Mouse (Mus musculus) midbrain, embryonic 16.5 days (tissue): ENCODE measurements around the gene Nrtn. TPM values are rescaled to one million over a fixed set of nuclear protein-coding genes. Genes with fewer than 3 reads are reported as not detected.

Experiments
- ATAC-seq: fragments of 200-750 bp; cut with Nextera tagmentation; 2 replicates; pipeline ENCODE4 v1.8.0; 2017; ENCODE audit warnings: moderate TSS enrichment
- H3K27ac ChIP-seq: fragments of 300-500 bp; sonication (generic); 2 replicates; pipeline ENCODE4 v1.5.1; 2014; ENCODE audit warnings: mild to moderate bottlenecking, low read length, mixed read lengths
- H3K27me3 ChIP-seq: fragments of 300-500 bp; sonication (generic); 2 replicates; pipeline ENCODE4 v1.6.1; 2014; ENCODE audit warnings: low read depth, low read length, mixed read lengths; ENCODE audit not compliant: control insufficient read depth, insufficient read depth
- H3K36me3 ChIP-seq: fragments of 300-500 bp; sonication (generic); 2 replicates; pipeline ENCODE4 v1.6.1; 2014; ENCODE audit warnings: mild to moderate bottlenecking, low read length, moderate library complexity, mixed read lengths; ENCODE audit not compliant: control insufficient read depth, insufficient read depth
- H3K4me1 ChIP-seq: fragments of 300-500 bp; sonication (generic); 2 replicates; pipeline ENCODE4 v1.6.1; 2014; ENCODE audit warnings: mild to moderate bottlenecking, low read length, mixed read lengths; ENCODE audit not compliant: control insufficient read depth, insufficient read depth
- H3K4me2 ChIP-seq: fragments of 300-500 bp; sonication (generic); 2 replicates; pipeline ENCODE4 v1.6.1; 2014; ENCODE audit warnings: mild to moderate bottlenecking, low read length, mixed read lengths
- H3K4me3 ChIP-seq: fragments of 300-500 bp; sonication (generic); 2 replicates; pipeline ENCODE4 v1.5.1; 2014; ENCODE audit warnings: low read depth, mild to moderate bottlenecking, low read length, moderate library complexity, mixed read lengths
- H3K9ac ChIP-seq: fragments of 300-500 bp; sonication (generic); 2 replicates; pipeline ENCODE4 v1.6.1; 2014; ENCODE audit warnings: low read depth, low read length, mixed read lengths
- H3K9me3 ChIP-seq: fragments of 300-500 bp; sonication (generic); replicated peaks from 2 replicates; pipeline ENCODE4 v1.6.1; 2014; ENCODE audit warnings: mild to moderate bottlenecking, low read length, mixed read lengths; ENCODE audit not compliant: control insufficient read depth, poor library complexity, severe bottlenecking
- WGBS: fragments of 180-500 bp; shearing (Covaris S2); extraction: QIAGEN DNeasy Blood & Tissue Kit; methylation state at CpG from one replicate; pipeline ENCODE4 v1.1.7; 2014; 5-methylcytosine and 5-hydroxymethylcytosine counted together
- polyA plus RNA-seq: library from polyadenylated mRNA; unstranded; fragments of >200 nt; fragmentation: Nextera tagmentation; extraction: Ambion mirVana; gene quantifications from 2 replicates; pipeline ENCODE4 v1.2.1, GENCODE M21; 2015

The Nrtn gene
- polyA plus RNA-seq, 1 experiment from 2014 or later, result 4.0 TPM

DNA sequence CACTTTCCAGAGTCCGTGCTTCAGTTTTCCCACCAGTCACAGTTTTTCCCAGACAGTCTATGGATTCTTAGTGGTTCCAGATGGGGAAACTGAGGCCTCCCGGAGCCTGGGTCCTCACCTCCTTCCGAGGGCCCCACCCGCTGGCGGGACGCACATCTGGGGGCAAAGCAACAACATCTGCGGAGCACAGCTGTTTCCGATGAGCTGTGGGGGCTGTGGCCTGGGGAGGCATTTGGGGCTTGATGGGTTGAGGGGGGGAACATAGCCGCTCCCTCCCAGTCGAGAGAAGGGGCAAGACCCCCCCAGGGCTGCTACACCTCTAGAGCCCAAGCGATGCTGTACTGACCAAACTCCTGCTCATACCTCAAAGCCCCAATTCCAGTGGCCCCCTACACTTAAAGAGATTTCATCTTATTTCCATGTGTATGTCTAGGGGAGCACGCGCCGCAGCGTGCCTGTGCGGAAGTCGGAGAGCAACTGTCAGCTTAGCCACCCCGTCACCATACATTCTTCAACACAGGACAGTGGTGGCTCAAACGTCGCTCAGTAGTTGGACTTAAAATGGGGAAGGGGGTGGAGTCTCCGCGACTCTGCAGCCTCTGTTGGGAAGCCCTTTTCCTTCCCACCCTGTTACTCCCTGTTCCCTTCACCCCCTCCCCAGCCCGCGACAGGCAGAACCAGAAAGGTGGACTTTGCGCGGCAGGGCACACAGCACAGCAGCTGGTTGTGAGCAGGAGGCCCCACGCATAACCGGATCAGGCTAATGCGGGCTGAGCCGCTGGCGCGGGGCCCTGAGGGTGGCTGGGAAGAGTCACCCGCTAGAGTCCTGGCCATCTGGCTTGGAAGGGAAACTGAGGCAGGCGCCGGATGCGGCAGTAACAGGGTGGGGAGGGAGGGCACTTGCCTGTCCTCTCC is 2.8 kb downstream of the Nrtn start:
- WGBS, result 13% methylated on average over 36 of the region's 36 CpGs
- Histone ChIP-seq H3K9ac (no peak overlapping the region), H3K4me3 (no peak overlapping the region), H3K4me2 (no peak overlapping the region), H3K36me3 (no peaks in the 10 kb centered on the region), H3K9me3 (no peaks in the 10 kb centered on the region), H3K27ac (no peak overlapping the region), H3K4me1 (peaks cover 14% of the 10 kb centered on the region), H3K27me3 (peaks cover 71% of the 10 kb centered on the region)
- no peak for ATAC-seq

DNA sequence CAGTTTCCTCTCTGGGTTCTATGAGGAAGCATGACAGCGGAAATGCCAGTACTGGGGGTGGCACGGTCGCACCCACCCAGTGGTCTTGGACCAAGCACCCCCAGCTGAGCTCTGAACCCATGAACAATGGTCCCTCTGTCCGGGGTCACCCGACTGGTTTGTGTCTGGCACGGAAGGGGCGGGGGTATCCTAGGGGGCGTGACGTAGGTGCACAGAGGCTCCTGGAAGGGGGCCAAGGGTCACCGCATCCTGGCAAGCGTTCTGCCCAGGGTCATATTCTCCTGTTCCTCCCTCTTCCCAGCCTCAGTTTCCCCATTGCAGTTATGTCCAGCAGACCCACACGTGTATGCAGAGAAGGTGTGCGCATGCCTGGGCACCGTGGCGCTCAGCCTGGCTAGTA is 3.9 kb downstream of the Nrtn start:
- WGBS, result 23% methylated on average over 15 of the region's 15 CpGs
- H3K9ac ChIP-seq, result no peak overlapping the region
- H3K36me3 ChIP-seq, result no peaks in the 10 kb centered on the region
- H3K4me2 ChIP-seq, result no peak overlapping the region
- no peak overlapping the region for H3K27ac ChIP-seq
- H3K4me1 ChIP-seq, result peaks cover 14% of the 10 kb centered on the region
- H3K4me3 ChIP-seq, result no peak overlapping the region
- H3K9me3 ChIP-seq, result no peaks in the 10 kb centered on the region
- H3K27me3 ChIP-seq, result peaks cover 72% of the 10 kb centered on the region
- no peak for ATAC-seq

DNA sequence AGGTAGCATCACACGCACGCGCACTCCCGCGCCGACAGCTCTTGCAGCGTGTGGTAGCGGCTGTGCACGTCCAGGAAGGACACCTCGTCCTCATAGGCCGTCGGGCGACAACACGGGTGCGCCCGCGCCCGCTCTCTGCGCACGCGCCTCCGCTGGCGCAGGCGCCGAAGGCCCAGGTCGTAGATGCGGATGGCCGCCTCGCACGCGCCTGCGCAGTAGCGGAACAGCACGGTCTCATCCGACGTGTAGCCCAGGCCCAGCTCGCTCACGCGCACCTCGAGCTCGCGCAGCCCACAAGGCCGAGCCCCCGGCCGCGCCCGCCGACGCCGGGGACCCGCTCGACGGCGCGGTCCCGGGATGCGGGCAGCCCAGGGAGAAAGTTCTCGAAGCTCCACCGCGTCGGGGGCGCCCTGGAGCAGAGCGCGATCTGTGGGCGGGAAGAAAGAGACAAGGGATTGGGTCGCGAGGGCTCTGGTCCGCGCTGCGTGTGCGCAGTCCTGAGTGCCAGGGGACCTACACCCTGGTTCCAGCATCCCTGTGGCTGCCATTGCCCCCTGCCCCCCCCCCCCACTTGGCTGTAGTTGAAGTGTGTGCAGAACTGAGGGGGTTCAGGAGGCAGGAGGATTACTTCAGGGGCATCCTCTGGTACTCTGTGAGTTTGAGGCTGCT is 5.8 kb downstream of the Nrtn start:
- peak; percentile 85 for ATAC-seq
- no peaks in the 10 kb centered on the region for H3K4me1 ChIP-seq
- H3K4me2 ChIP-seq, result peak overlapping the region; percentile 55
- no peak overlapping the region for H3K27ac ChIP-seq
- H3K4me3 ChIP-seq, result peak overlapping the region; percentile 37
- no peaks in the 10 kb centered on the region for H3K9me3 ChIP-seq
- H3K27me3 ChIP-seq, result peaks cover 53% of the 10 kb centered on the region
- no peaks in the 10 kb centered on the region for H3K36me3 ChIP-seq
- H3K9ac ChIP-seq, result peak overlapping the region; percentile 52; the same call in 1 of the 2 replicates
- 18% methylated on average over 65 of the region's 71 CpGs for WGBS

DNA sequence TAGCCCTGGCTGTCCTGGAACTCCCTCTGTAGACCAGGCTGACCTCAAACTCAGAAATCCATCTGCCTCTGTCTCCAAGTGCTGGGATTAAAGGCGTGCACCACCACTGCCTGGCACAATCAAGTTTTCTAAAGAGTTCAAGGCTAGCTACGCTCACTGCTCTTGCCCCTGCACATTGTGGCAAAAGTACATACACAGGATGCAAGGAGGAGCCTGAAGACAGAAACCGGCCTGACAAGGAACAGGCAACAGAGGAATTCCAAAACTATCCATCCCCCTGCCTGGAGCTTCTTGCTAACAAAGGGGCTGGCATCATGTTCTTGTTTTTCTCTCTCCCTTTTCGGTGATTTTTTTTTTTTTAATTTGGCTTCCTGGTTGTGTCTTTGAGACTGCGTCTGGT is 13.2 kb downstream of the Nrtn start:
- no peak overlapping the region for H3K4me2 ChIP-seq
- H3K9ac ChIP-seq, result no peak overlapping the region
- H3K4me3 ChIP-seq, result no peak overlapping the region
- peaks cover under 1% of the 10 kb centered on the region; the same call in 1 of the 2 replicates for H3K27me3 ChIP-seq
- H3K36me3 ChIP-seq, result no peaks in the 10 kb centered on the region
- ATAC-seq, result no peak
- no peaks in the 10 kb centered on the region for H3K9me3 ChIP-seq
- 66% methylated on average over 5 of the region's 5 CpGs for WGBS
- H3K4me1 ChIP-seq, result no peaks in the 10 kb centered on the region
- H3K27ac ChIP-seq, result no peak overlapping the region

DNA sequence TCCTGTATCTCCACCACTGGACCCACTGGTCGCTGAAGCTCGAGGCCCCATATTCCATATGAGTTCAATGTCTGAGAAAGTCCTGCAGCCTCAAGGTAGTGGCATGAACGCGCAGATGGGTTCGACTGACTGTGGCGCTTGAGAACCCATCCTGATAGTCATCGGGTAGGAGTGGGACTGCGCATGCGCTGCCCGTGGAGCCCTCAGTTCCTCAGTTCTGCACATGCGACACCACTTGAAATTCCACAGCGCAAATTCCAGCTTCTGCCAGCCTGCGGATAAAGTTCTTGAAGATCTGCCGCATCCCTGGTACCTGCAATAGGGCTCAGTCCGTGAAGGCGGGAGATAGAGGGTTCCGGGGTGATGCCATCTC is 16.6 kb downstream of the Nrtn start:
- 75% methylated on average over 17 of the region's 17 CpGs for WGBS
- Histone ChIP-seq H3K27me3 (no peaks in the 10 kb centered on the region), H3K4me3 (no peak overlapping the region), H3K9ac (no peak overlapping the region), H3K27ac (no peak overlapping the region), H3K36me3 (no peaks in the 10 kb centered on the region), H3K4me1 (no peaks in the 10 kb centered on the region), H3K9me3 (no peaks in the 10 kb centered on the region), H3K4me2 (no peak overlapping the region)
- ATAC-seq, result no peak

DNA sequence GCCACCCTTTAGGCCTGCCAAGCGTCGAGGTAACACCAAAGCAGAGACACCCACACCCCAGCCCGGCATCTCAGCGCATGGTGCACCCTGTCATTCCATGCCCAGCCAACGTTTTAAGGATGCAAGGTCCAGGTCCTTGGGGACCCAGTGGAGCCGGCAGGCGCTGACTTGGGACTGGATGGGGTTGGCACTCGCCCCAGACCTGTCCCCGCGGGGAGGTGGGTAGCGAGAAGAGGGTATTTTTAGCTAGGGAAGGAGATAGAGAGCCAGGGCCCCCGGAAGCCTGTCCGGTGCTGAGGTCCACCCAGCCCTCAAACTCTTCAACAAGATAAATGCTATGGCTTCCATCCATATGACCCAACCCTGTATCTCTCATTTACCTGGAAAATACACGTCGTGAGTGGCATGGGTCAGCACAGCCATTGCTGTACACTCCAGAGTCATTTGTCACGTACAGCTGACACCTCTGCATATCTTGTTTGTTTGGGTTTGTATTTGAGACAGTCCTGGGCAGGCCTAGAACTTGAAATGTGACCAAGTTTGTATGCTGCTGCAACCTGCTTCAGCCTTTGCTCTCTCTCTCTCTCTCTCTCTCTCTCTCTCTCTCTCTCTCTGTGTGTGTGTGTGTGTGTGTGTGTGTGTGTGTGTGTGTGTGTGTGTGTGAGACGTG is 17.1 kb downstream of the Nrtn start:
- no peak overlapping the region for H3K27ac ChIP-seq
- no peaks in the 10 kb centered on the region for H3K36me3 ChIP-seq
- 0 out of 2 replicates have a peak, but pooled peaks have one; percentile 17 for ATAC-seq
- H3K4me1 ChIP-seq, result no peaks in the 10 kb centered on the region
- H3K27me3 ChIP-seq, result no peaks in the 10 kb centered on the region
- H3K9ac ChIP-seq, result no peak overlapping the region
- H3K4me2 ChIP-seq, result no peak overlapping the region
- WGBS, result 81% methylated on average over 17 of the region's 17 CpGs
- no peaks in the 10 kb centered on the region for H3K9me3 ChIP-seq
- no peak overlapping the region for H3K4me3 ChIP-seq

DNA sequence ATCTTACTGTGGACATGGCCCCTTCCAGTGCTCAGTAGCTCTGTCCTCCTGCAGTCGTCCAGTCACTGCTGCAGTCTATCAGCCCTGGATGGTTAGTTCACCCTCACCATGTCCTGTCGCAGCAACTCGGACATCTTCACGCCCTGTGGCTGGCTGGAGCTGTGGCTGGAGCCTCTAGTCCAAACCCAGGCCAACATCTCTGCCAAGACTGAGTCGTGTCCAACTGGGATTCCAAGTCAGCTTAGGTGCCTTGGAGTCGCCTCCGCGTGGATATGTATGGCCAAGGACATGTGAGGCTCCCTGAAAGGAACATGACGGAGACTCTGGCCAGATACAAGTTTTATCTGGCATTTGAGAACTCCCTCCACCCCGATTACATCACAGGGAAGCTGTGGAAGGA is 19.1 kb downstream of the Nrtn start:
- Histone ChIP-seq H3K9ac (no peak overlapping the region), H3K4me3 (no peak overlapping the region), H3K27me3 (no peaks in the 10 kb centered on the region; the same call in 1 of the 2 replicates), H3K27ac (no peak overlapping the region), H3K4me1 (no peaks in the 10 kb centered on the region), H3K36me3 (no peaks in the 10 kb centered on the region), H3K9me3 (no peaks in the 10 kb centered on the region), H3K4me2 (no peak overlapping the region)
- no peak for ATAC-seq
- WGBS, result 84% methylated on average over 10 of the region's 10 CpGs

DNA sequence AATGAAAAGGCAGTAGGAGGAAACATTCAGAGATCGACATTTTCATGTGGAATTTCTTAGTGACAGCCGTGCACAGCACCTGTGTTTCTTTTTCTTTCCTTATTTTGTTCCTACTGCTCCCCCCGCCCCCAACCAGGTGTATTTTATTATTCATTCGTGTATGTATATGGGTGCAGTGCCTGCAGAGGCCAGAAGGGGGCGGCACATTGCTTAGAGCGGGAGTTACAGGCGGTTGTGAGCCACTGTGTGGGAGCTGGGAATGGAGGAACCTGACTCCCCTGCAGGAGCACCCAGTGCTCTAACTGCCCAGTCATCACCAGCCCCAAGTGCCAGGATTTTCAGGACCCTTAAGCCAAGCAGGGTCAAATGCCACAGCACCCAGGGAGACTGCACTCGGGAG is 20.8 kb downstream of the Nrtn start:
- 49% methylated on average over 8 of the region's 8 CpGs for WGBS
- Histone ChIP-seq H3K4me1 (no peaks in the 10 kb centered on the region), H3K4me2 (no peak overlapping the region)

More for the DNA sequence above, 20.8 kb downstream of the Nrtn start:
- no peak overlapping the region for H3K9ac ChIP-seq
- no peaks in the 10 kb centered on the region for H3K9me3 ChIP-seq
- no peaks in the 10 kb centered on the region; the same call in 1 of the 2 replicates for H3K27me3 ChIP-seq
- ATAC-seq, result no peak
- H3K4me3 ChIP-seq, result no peak overlapping the region
- H3K27ac ChIP-seq, result no peak overlapping the region
- H3K36me3 ChIP-seq, result no peaks in the 10 kb centered on the region
